Mouse (Mus musculus): ENCODE data around the gene Tmem179.

DNA sequence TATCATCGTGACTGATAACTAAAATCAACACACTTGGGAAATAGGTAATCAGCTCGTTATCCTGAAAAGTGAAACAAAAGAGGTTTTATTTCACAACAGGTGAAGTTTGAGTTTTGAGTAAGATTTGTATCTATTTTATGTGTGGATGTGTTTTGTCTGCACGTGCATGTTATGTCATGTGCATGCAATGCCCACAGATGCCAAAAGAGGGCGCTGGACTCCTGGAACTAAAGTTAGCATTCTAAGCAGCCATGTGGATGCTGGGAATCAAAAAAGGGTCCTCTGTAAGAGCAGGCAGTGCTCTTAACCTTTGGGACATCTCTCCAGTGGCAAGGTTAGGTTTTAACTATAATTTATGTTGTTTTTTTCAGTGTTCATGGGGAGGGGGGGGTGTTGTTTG, 53.3 kb downstream of the Tmem179 start:
- no peak for TF ChIP-seq CTCF (IDR thresholded peaks at IDR 0.05; ENCODE audit: borderline replicate concordance, control insufficient read depth, extremely low read depth, insufficient read depth, low read length, poor library complexity)
- no peak for TF ChIP-seq POLR2A (IDR thresholded peaks at IDR 0.05; ENCODE audit: control insufficient read depth, extremely low read depth, insufficient read depth, low read length, poor library complexity)
